Mouse (Mus musculus) cerebellum, adult 2 months (tissue): ENCODE measurements around the gene Bcas2.

ENCODE experiments used
- CTCF ChIP-seq: fragments of 200-500 bp; IDR thresholded peaks from 2 replicates; pipeline ENCODE4 v1.5.1; 2011; ENCODE audit warnings: low read depth, mild to moderate bottlenecking, control low read depth, low read length, moderate library complexity, borderline replicate concordance; ENCODE audit not compliant: insufficient read depth
- POLR2A ChIP-seq: fragments of 200-500 bp; IDR thresholded peaks from 2 replicates; pipeline ENCODE4 v1.6.1; 2011; ENCODE audit warnings: low read length, control low read depth, borderline replicate concordance; ENCODE audit not compliant: insufficient read depth

GRCm38 (mm10) chr3:103123636-103124035, 47.8 kb upstream of the Bcas2 start:
- no peak for TF ChIP-seq CTCF
- no peak for TF ChIP-seq POLR2A
